Mouse (Mus musculus) splenic B cell, adult 2 months (primary cell): ENCODE results near the gene Gm49416.
A peak's percentile ranks its signal among the peaks of the same experiment; 100 is the strongest.
"Not testable (repeated sequence)": the region's sequence is repeated elsewhere in the genome, so short reads cannot be mapped to it uniquely, and the experiment has no call there.

Experiments used
- DNase-seq: peaks from one replicate; pipeline ENCODE4 v3.0.0-alpha.2; 2011; ENCODE audit warnings: low read depth, low spot score
- H3K27me3 ChIP-seq: 2 replicates; pipeline ENCODE4 v1.6.1; 2012; ENCODE audit warnings: mild to moderate bottlenecking, low read length, moderate library complexity, mixed read lengths; ENCODE audit not compliant: control insufficient read depth, poor library complexity, insufficient read depth, severe bottlenecking
- H3K36me3 ChIP-seq: 2 replicates; pipeline ENCODE4 v1.6.1; 2012; ENCODE audit warnings: mild to moderate bottlenecking, low read length, moderate library complexity, mixed read lengths; ENCODE audit not compliant: control insufficient read depth, poor library complexity, insufficient read depth, severe bottlenecking

The Gm49416 gene

DNA sequence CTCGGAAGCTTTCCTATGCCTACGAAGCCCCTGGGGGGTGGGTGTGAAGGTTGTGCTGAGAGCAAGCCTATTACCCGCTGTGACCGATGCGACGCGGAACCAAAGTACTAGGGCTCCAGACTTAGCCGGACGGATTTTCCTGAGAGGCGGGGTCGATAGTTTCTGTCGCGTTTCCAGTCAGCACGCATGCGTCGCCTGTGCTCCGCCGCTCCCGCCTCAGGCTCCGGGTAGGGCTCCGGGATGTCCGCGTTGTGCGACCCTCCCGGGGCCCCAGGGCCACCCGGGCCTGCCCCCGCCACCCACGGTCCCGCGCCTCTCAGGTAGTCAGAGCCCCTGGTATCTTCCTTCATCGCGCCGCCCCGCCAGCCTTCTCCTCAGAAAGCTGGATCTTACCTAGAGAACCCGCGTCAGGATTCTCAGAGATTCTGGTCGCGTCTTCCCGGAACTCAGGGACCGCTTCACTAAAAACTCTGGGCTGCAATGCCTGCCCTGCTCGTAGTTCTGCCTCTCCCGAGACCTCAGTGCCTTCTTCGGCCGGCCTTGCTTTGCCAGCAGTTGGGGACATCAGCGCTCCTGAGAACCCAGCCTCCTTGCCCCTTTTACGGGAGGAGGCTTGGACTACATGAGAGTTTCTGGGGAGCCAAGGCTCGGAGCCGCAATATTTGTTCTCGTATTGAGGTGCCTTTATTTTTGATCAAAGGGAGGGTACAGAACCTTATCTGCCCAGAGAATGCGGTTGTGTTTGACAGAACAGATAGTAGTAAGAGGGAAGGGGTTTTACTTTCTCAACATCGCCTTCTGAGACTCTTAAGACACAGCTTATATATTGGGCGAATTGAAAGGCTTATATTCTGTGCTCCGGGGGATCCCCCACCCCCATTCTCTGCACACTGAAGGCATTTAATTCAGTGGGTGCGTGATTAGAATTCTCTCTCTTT is 4.4 kb downstream of the Gm49416 start, which contains the start of gene Ints5:
TSS of gene Ints5 (plus strand) at position 177 of the 938 bp plus-strand sequence.
- peak; percentile 89 for DNase-seq
- peaks cover 2% of the 10 kb centered on the region; the same call in 1 of the 2 replicates for H3K36me3 ChIP-seq
- no peaks in the 10 kb centered on the region for H3K27me3 ChIP-seq

DNA sequence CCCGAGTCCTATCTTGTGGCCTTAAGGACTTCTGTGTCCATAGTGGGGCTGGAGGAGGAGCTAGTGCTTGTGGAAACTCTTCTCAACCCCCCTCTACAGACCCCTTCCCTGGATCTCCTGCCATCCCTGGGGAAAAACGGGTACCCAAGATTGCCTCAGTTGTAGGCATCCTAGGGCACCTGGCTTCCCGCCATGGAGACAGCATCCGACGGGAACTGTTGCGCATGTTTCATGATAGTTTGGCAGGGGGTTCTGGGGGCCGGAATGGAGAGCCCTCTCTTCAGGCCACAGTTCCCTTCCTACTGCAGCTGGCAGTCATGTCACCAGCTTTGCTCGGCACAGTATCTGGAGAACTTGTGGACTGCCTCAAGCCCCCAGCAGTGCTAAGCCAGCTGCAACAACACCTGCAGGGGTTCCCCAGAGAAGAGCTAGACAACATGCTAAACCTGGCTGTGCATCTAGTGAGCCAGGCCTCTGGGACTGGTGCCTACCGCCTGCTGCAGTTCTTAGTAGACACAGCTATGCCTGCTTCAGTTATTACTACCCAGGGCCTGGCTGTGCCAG is 6.8 kb downstream of the Gm49416 start:
- H3K27me3 ChIP-seq = no peaks in the 10 kb centered on the region
- no peak for DNase-seq
- H3K36me3 ChIP-seq = no peaks in the 10 kb centered on the region; the same call in 1 of the 2 replicates

- H3K27me3 ChIP-seq, H3K36me3 ChIP-seq, DNase-seq: not testable (repeated sequence)
These were observed 7.5 kb downstream of the Gm49416 start for GRCm38 (mm10) chr19:8896231-8896630.

GRCm38 (mm10) chr19:8897211-8897864 is 8.6 kb downstream of the Gm49416 start:
- not testable (repeated sequence) for H3K27me3 ChIP-seq, DNase-seq, H3K36me3 ChIP-seq

DNA sequence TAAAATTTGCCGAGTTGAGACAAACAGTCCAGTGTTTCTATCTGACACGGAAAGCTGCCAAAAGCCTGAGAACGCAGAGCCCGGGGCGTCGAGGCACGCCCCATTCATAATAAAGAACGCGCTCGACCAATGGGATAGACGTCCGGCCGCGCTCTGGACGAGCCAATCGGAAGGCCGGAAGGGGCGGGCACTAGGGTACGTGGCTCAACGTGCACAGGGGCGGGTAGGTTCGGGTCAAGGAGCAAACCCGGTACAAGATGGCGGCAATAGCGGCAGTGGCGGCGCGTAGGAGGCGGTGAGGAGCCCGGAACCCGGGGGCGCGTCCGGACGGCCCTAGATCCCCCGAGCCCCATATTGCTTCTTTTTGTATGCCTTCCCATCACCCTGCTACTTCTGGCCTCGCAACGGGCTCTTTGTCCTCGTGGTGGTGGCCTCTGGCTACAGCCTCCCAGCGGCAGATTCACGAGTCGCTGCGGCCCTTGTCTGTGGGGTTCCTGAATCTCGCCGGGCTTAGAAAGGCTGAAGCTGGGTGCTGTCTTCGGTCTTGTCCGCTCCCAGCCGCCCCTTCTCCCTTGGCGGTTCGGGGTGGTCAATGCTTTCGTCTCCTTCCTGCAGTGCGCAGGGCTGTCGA is 9.3 kb downstream of the Gm49416 start, which contains the start of gene Ganab:
TSS of gene Ganab (plus strand) at position 207 of the 631 bp plus-strand sequence.
- peak; percentile 96 for DNase-seq
- peaks cover 5% of the 10 kb centered on the region; the same call in 1 of the 2 replicates for H3K36me3 ChIP-seq
- H3K27me3 ChIP-seq = no peaks in the 10 kb centered on the region

GRCm38 (mm10) chr19:8898576-8898975 is 9.8 kb downstream of the Gm49416 start:
- H3K27me3 ChIP-seq = no peaks in the 10 kb centered on the region
- peaks cover 6% of the 10 kb centered on the region; the same call in 1 of the 2 replicates for H3K36me3 ChIP-seq
- DNase-seq = no peak

GRCm38 (mm10) chr19:8899079-8899478 is 10.4 kb downstream of the Gm49416 start:
- DNase-seq = no peak
- H3K36me3 ChIP-seq = peaks cover 7% of the 10 kb centered on the region; the same call in 1 of the 2 replicates
- no peaks in the 10 kb centered on the region for H3K27me3 ChIP-seq

DNA sequence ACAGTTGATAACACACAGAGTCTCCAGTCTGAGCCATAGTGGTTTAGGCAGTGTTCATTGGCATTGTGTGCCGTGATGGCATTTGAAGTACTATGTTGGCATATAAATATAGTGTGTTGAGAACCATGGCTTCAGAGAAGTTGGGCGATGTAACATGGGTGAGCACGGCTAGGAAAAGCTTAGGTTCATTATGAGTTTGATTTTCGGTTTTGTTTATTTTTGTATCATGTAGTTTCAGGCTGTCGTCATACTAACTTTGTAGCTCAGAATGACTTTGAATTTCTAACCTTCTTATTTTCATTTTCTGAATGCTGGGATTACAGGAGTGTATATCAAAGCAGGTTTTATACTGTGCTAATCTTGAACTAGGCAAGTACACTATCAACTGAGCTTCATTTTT is 14.7 kb downstream of the Gm49416 start:
- no peak for DNase-seq

GRCm38 (mm10) chr19:8908531-8908930 is 19.8 kb downstream of the Gm49416 start:
- H3K36me3 ChIP-seq = peaks cover 30% of the 10 kb centered on the region
- no peaks in the 10 kb centered on the region for H3K27me3 ChIP-seq
- no peak for DNase-seq

More for the DNA sequence above, 14.7 kb downstream of the Gm49416 start:
- Histone ChIP-seq H3K36me3 (peaks cover 16% of the 10 kb centered on the region), H3K27me3 (no peaks in the 10 kb centered on the region)

DNA sequence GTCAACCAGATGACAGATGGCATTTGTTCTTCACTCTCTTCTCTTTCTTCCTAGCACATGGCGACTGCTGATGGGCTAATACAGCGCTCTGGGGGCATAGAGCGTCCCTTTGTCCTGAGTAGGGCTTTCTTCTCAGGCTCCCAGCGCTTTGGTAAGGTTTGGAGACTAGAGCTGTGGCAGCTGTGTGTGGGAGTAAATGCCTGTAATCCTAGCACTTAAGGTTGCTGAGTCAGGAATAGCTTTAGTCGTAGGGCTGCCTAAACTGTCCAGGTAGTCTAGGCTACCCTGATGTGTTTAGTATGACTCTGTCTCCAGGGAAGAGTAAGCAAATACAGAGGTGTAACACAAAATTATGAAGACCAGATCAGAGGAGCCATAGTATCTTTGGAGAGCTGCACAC is 23.1 kb downstream of the Gm49416 start:
- Histone ChIP-seq H3K36me3 (peaks cover 34% of the 10 kb centered on the region), H3K27me3 (no peaks in the 10 kb centered on the region)
- DNase-seq = no peak

DNA sequence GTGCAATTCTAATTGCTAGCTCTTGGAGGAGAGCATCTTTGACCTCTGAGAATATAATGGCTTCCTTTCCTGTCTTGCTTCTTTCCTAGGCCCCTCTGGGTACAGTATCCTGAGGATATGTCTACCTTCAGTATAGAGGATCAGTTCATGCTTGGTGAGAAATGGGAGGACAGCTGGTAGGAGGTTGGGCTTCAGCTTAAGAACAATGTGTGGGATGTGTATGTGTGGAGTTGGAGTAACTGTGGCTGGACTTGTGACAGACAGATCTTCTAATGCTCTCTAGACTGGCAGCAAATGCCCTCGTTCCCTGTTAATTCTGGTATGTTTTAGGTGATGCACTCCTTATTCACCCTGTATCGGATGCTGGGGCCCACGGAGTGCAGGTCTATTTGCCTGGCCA is 25.5 kb downstream of the Gm49416 start:
- Histone ChIP-seq H3K27me3 (no peaks in the 10 kb centered on the region), H3K36me3 (peaks cover 23% of the 10 kb centered on the region)
- no peak for DNase-seq

- peak; percentile 37 for DNase-seq
- peaks cover 9% of the 10 kb centered on the region for H3K36me3 ChIP-seq
- H3K27me3 ChIP-seq = no peaks in the 10 kb centered on the region
These were observed 30.3 kb downstream of the Gm49416 start for GRCm38 (mm10) chr19:8919000-8919399.

GRCm38 (mm10) chr19:8919684-8920072 is 31.0 kb downstream of the Gm49416 start:
- peaks cover 3% of the 10 kb centered on the region for H3K36me3 ChIP-seq
- no peak for DNase-seq
- no peaks in the 10 kb centered on the region for H3K27me3 ChIP-seq

DNA sequence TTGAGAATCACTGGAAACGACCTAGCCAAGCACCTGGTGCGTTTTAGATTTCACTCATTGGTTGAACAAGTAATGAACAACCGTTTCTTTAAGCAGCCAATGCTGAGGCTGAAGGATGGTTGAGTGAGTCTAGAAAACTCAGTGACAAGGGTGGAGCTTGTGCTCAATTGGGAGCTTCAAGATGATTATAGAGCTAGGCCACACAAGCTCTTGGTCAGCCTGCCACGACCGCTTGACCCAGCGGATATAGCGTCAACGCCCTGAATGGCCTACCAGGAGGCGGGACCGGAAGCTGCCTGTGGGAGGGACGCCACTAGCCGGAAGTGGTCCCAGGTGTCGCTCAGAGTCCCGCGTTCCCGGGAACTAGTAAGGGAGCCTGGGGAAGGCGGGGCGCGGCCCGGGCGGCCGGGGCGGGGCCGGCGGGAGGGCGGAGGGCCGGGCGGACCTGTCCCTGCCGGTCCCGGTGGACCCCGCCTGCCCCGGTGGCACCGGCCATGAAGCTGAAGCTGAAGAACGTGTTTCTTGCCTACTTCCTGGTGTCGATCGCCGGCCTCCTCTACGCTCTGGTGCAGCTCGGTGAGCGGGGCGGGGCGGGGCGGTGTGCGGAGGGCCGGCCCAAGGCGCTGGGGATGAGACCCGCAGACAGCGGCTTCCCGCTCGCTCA is 31.5 kb downstream of the Gm49416 start, which contains the start of gene B3gat3:
TSS of gene B3gat3 (plus strand) at position 302 of the 664 bp plus-strand sequence.
- H3K27me3 ChIP-seq = no peaks in the 10 kb centered on the region
- peak; percentile 76 for DNase-seq
- H3K36me3 ChIP-seq = peaks cover 3% of the 10 kb centered on the region
